Mouse (Mus musculus) CD4-positive helper T cell, adult 2 months (primary cell): ENCODE measurements around the gene Dmrta2.
A peak's percentile ranks its signal among the peaks of the same experiment; 100 is the strongest.

Source experiments
- DNase-seq: peaks from one replicate; pipeline ENCODE4 v3.0.0-alpha.2; 2012; ENCODE audit warnings: low read depth, missing footprints, low spot score

The Dmrta2 gene

GRCm38 (mm10) chr4:109977148-109978067, at the start of gene Dmrta2:
Dmrta2 (plus strand) TSS chr4:109978053.
- no peak for DNase-seq

GRCm38 (mm10) chr4:109929058-109929457, 48.8 kb upstream of the Dmrta2 start:
- DNase-seq: no peak

GRCm38 (mm10) chr4:109930445-109930844, 47.4 kb upstream of the Dmrta2 start:
- DNase-seq: peak; percentile 29

- no peak for DNase-seq
Observed at GRCm38 (mm10) chr4:109930935-109931334, 46.9 kb upstream of the Dmrta2 start.

- no peak for DNase-seq
Observed at GRCm38 (mm10) chr4:109936557-109936956, 41.3 kb upstream of the Dmrta2 start.

- no peak for DNase-seq
Observed at GRCm38 (mm10) chr4:109939291-109939690, 38.6 kb upstream of the Dmrta2 start.

GRCm38 (mm10) chr4:109945554-109945953, 32.3 kb upstream of the Dmrta2 start:
- no peak for DNase-seq

- no peak for DNase-seq
Observed at GRCm38 (mm10) chr4:109949307-109949706, 28.5 kb upstream of the Dmrta2 start.

GRCm38 (mm10) chr4:109953509-109953908, 24.3 kb upstream of the Dmrta2 start:
- no peak for DNase-seq

GRCm38 (mm10) chr4:109960201-109960935, 17.5 kb upstream of the Dmrta2 start:
- DNase-seq: no peak

- no peak for DNase-seq
Observed at GRCm38 (mm10) chr4:109963570-109964279, 14.1 kb upstream of the Dmrta2 start.

- no peak for DNase-seq
Observed at GRCm38 (mm10) chr4:109969561-109969960, 8.3 kb upstream of the Dmrta2 start.

- no peak for DNase-seq
Observed at GRCm38 (mm10) chr4:109973991-109974654, 3.7 kb upstream of the Dmrta2 start.

- no peak for DNase-seq
Observed at GRCm38 (mm10) chr4:109974655-109975380, 3.0 kb upstream of the Dmrta2 start.

GRCm38 (mm10) chr4:109975381-109976240, 2.2 kb upstream of the Dmrta2 start:
- no peak for DNase-seq

- no peak for DNase-seq
Observed at GRCm38 (mm10) chr4:109976273-109977147, 1.3 kb upstream of the Dmrta2 start.

- DNase-seq: no peak
Observed at GRCm38 (mm10) chr4:109978068-109978857, 410 bp downstream of the Dmrta2 start.

GRCm38 (mm10) chr4:109978858-109979340, 1.0 kb downstream of the Dmrta2 start:
- DNase-seq: no peak
